28 mouse cellular contexts compared by ENCODE assay signal in the genomic region with DNA sequence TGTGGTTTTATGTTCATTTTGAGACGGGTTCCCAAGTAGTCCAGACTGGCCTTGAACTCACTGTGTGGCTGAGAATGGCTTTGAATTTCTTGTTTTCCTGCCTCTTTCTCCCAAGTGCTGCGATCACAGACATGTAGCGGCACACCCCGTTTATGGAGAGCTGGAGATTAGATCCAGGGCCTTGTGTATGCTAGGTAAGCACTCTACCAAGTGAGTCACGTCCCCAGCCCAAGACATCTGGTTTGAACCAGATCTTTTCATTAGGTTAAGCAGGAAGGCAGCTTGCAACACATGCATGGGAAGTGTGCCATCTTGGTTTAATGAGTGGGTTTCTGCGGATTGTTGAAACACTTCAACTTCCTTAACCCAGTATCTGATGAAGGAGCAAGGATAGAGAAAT.
"Had no signal": no experiment of that assay in that cellular context is flagged by ENCODE, and none has a peak within 500 bp of the region (broad histone marks: within the 10 kb centered on the region; RNA-seq: fewer than 3 reads in every experiment).

No protein-coding gene starts in this region.

- H3K9ac ChIP-seq: heart, embryonic 12.5 days; hindbrain, embryonic 12.5 days; hindbrain, embryonic 14.5 days; intestine, embryonic 15.5 days; limb, embryonic 12.5 days; liver, embryonic 13.5 days; liver, embryonic 15.5 days had no signal

- ATAC-seq: hindbrain, embryonic 16.5 days; inflammation-experienced regulatory T-cells, adult 6 months; intestine, embryonic 15.5 days; intestine, postnatal 0 days had no signal

- DNase-seq: gastrocnemius, adult 2 months; gastrocnemius, postnatal 10 days; gastrocnemius, postnatal 25 days; heart, adult 18-20 months; heart, postnatal 10 days; heart, postnatal 4 days; kidney, adult 18-20 months; kidney, adult 8-10 months; kidney, postnatal 10 days; kidney, postnatal 25 days; kidney, postnatal 4 days; liver; liver, embryonic 13.5 days had no signal

- H3K27me3 ChIP-seq: heart, embryonic 12.5 days; hindbrain, embryonic 12.5 days; intestine, embryonic 15.5 days; limb, embryonic 12.5 days; liver, embryonic 13.5 days; liver, embryonic 15.5 days had no signal

- H3K4me2 ChIP-seq: heart, embryonic 12.5 days; hindbrain, embryonic 12.5 days; hindbrain, embryonic 14.5 days; intestine, embryonic 15.5 days; limb, embryonic 12.5 days; liver, embryonic 11.5 days; liver, embryonic 13.5 days; liver, embryonic 15.5 days had no signal

- H3K36me3 ChIP-seq: heart, embryonic 10.5 days; heart, embryonic 12.5 days; hindbrain, embryonic 10.5 days; hindbrain, embryonic 12.5 days; intestine, embryonic 15.5 days; limb, embryonic 10.5 days; limb, embryonic 12.5 days; liver, embryonic 13.5 days; liver, embryonic 15.5 days had no signal

- H3K27ac ChIP-seq: gastrocnemius, adult 2 months; heart, embryonic 10.5 days; hindbrain, embryonic 10.5 days; hindbrain, embryonic 12.5 days; hindbrain, embryonic 14.5 days; intestine, embryonic 15.5 days; layer of hippocampus, adult 2 months; left cerebral cortex, adult 2 months; limb, embryonic 10.5 days; limb, embryonic 12.5 days; liver, embryonic 13.5 days; liver, embryonic 15.5 days had no signal

- H3K4me3 ChIP-seq: gastrocnemius, adult 2 months; heart, embryonic 10.5 days; heart, embryonic 12.5 days; hindbrain, embryonic 10.5 days; hindbrain, embryonic 12.5 days; intestine, embryonic 15.5 days; layer of hippocampus, adult 2 months; left cerebral cortex, adult 2 months; limb, embryonic 10.5 days; limb, embryonic 12.5 days; liver, embryonic 13.5 days; liver, embryonic 15.5 days had no signal

- H3K4me1 ChIP-seq: heart, embryonic 10.5 days; heart, embryonic 12.5 days; hindbrain, embryonic 10.5 days; intestine, embryonic 15.5 days; limb, embryonic 10.5 days; limb, embryonic 12.5 days; liver, embryonic 13.5 days; liver, embryonic 15.5 days had no signal

- H3K9me3 ChIP-seq: heart, embryonic 10.5 days; heart, embryonic 12.5 days; hindbrain, embryonic 12.5 days; intestine, embryonic 15.5 days; limb, embryonic 10.5 days; limb, embryonic 12.5 days; liver, embryonic 13.5 days; liver, embryonic 15.5 days had no signal
